Mouse (Mus musculus): ENCODE results near the gene Aldh16a1.

DNA sequence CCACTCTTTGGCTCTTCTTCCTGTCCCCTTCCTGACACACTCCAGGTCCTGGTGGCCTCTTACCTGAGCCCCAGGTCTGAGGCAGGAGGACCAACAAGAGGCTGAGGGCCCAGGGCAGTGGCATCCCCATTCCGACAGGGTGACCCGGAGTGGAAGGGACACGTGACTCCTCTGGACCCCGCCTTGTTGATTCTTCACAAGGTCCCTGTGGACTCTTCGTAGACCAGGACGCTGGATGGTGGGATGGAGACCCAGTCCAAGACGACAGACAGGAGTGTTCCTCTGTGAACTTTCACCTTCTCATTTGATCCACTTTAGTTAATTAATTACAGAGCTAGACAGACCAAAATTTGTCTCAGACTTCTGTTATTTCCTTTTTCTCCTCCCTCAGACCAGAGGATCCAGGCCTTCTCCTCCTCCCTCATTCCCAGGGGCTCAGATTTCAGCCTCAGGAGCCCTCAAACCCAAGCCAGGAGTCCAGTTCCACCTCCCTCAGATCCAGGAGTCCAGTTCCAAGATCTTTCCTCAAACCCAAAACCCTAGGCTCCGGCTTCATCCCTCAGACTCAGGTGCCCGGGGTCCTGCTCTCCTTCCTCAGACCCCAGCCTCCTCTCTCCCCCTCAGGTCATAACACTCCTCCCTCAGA lies 51.3 kb downstream of the Aldh16a1 start:
- no peak for TF ChIP-seq TAL1 (conservative IDR thresholded peaks at IDR 0.05; ENCODE audit: low read depth, low read length)
- TF ChIP-seq GATA1 (IDR thresholded peaks at IDR 0.05; ENCODE audit: borderline replicate concordance, low read length), result no peak
- TF ChIP-seq CTCF (IDR thresholded peaks at IDR 0.05; ENCODE audit: low read depth, low read length), result no peak
